In the genomic region with DNA sequence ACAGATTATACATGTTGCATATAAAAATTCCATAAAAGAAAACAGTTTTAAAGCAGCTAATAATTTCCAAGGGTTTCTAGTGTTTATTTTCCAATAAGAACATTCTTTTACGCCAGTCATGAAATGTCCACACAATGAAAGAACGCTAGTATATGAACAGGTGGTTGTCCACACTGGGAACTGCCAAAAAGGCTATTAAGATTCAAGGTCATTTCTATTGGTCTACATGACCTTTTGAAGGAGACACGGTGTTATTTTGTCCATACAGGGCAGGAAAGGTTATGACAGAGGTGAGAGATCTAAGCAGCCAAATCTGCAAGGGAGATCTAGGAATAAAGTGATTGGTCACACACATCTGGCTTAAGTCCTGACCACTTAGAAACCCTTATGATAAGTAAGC, we compare ENCODE assay signal across 28 mouse cellular contexts. TPM values are rescaled to one million over a fixed set of nuclear protein-coding genes. Genes with fewer than 3 reads are reported as not detected.
"Had no signal": no experiment of that assay in that cellular context is flagged by ENCODE, and none has a peak within 500 bp of the region (broad histone marks: within the 10 kb centered on the region; RNA-seq: fewer than 3 reads in every experiment).

Chia1 (plus strand) TSS at position 301 of the 400 bp plus-strand sequence.

- ATAC-seq: forebrain, embryonic 13.5 days; forebrain, embryonic 14.5 days; forebrain, embryonic 15.5 days; forebrain, embryonic 16.5 days; forebrain, postnatal 0 days had no signal

- DNase-seq: cerebellum, adult 18-20 months; cerebellum, adult 2 months; cerebellum, adult 8-10 months; cerebellum, adult 9-10 months; cerebellum, adult 9-11 months; cerebellum, postnatal 10 days; cerebellum, postnatal 14 days; cerebellum, postnatal 25 days; cerebellum, postnatal 36 days; embryo, embryonic 11 days; forebrain, postnatal 0 days; gastrocnemius, adult 2 months; gastrocnemius, postnatal 10 days; gastrocnemius, postnatal 14 days; gastrocnemius, postnatal 25 days; gastrocnemius, postnatal 36 days had no signal

- H3K4me1 ChIP-seq: embryonic facial prominence, embryonic 10.5 days; embryonic facial prominence, embryonic 12.5 days; embryonic facial prominence, embryonic 13.5 days; embryonic facial prominence, embryonic 15.5 days; forebrain, embryonic 10.5 days; forebrain, embryonic 12.5 days; forebrain, embryonic 13.5 days; forebrain, embryonic 15.5 days had no signal

- H3K4me2 ChIP-seq: embryonic facial prominence, embryonic 12.5 days; embryonic facial prominence, embryonic 13.5 days; embryonic facial prominence, embryonic 15.5 days; forebrain, embryonic 12.5 days; forebrain, embryonic 13.5 days; forebrain, embryonic 15.5 days had no signal

- H3K27me3 ChIP-seq: embryonic facial prominence, embryonic 12.5 days; embryonic facial prominence, embryonic 13.5 days; embryonic facial prominence, embryonic 15.5 days; forebrain, embryonic 12.5 days; forebrain, embryonic 13.5 days; forebrain, embryonic 15.5 days had no signal

- H3K36me3 ChIP-seq: embryonic facial prominence, embryonic 10.5 days; embryonic facial prominence, embryonic 12.5 days; embryonic facial prominence, embryonic 13.5 days; embryonic facial prominence, embryonic 15.5 days; forebrain, embryonic 10.5 days; forebrain, embryonic 12.5 days; forebrain, embryonic 15.5 days had no signal

- H3K27ac ChIP-seq: embryonic facial prominence, embryonic 10.5 days; embryonic facial prominence, embryonic 12.5 days; embryonic facial prominence, embryonic 13.5 days; embryonic facial prominence, embryonic 15.5 days; forebrain, embryonic 10.5 days; forebrain, embryonic 12.5 days; forebrain, embryonic 13.5 days; forebrain, embryonic 15.5 days; gastrocnemius, adult 2 months had no signal

- H3K9ac ChIP-seq: embryonic facial prominence, embryonic 12.5 days; embryonic facial prominence, embryonic 13.5 days; embryonic facial prominence, embryonic 15.5 days; forebrain, embryonic 12.5 days; forebrain, embryonic 13.5 days; forebrain, embryonic 15.5 days; forebrain, postnatal 0 days had no signal

- H3K9me3 ChIP-seq: embryonic facial prominence, embryonic 12.5 days; embryonic facial prominence, embryonic 13.5 days; embryonic facial prominence, embryonic 15.5 days; forebrain, embryonic 10.5 days; forebrain, embryonic 12.5 days; forebrain, embryonic 13.5 days; forebrain, embryonic 15.5 days had no signal

- H3K4me3 ChIP-seq: embryonic facial prominence, embryonic 10.5 days; embryonic facial prominence, embryonic 12.5 days; embryonic facial prominence, embryonic 13.5 days; embryonic facial prominence, embryonic 15.5 days; erythroblast, embryonic 14.5 days; forebrain, embryonic 10.5 days; forebrain, embryonic 12.5 days; forebrain, embryonic 13.5 days; forebrain, embryonic 15.5 days; gastrocnemius, adult 2 months had no signal

RNA-seq across cellular contexts. Expression of gene Chia1, which starts in this region (rescaled TPM):
- polyA plus RNA-seq: embryonic facial prominence, embryonic 11.5 days; embryonic facial prominence, embryonic 12.5 days; embryonic facial prominence, embryonic 13.5 days; erythroblast, embryonic 14.5 days; forebrain, embryonic 12.5 days had no signal
